Comparison of ENCODE assay signal across 8 mouse cellular contexts in genomic region chr2:176927709-176928108, GRCm38 (mm10). TPM values are rescaled to one million over a fixed set of nuclear protein-coding genes. Genes with fewer than 3 reads are reported as not detected.
DNase-seq lines count a peak whose midpoint lies in the region; ATAC-seq and TF ChIP-seq lines count a peak whose summit lies in the region.
"Not testable (repeated sequence)": the region's sequence is repeated elsewhere in the genome, so short reads cannot be mapped to it uniquely, and the experiment has no call there.
"Had no signal": no experiment of that assay in that cellular context is flagged by ENCODE, and none has a peak within 500 bp of the region (broad histone marks: within the 10 kb centered on the region; RNA-seq: fewer than 3 reads in every experiment).

Gene Gm14296, minus strand, starts transcription at chr2:176927809.

- not testable (repeated sequence) for H3K27me3 ChIP-seq in embryonic facial prominence, embryonic 10.5 days (replicated peaks; ENCODE audit: low read depth, poor library complexity, severe bottlenecking); forebrain, postnatal 0 days (ENCODE audit: insufficient read depth, low read length); hindbrain, embryonic 15.5 days; lung, embryonic 15.5 days; neural tube, embryonic 11.5 days (ENCODE audit: control insufficient read depth, insufficient read depth, low read length)

- H3K4me2 ChIP-seq in forebrain, postnatal 0 days (ENCODE audit: low read depth); hindbrain, embryonic 15.5 days; lung, embryonic 15.5 days; neural tube, embryonic 11.5 days (ENCODE audit: low read depth): not testable (repeated sequence)

- H3K9ac ChIP-seq in forebrain, postnatal 0 days; hindbrain, embryonic 15.5 days; lung, embryonic 15.5 days; neural tube, embryonic 11.5 days (ENCODE audit: low read length): not testable (repeated sequence)

- not testable (repeated sequence) for H3K27ac ChIP-seq in embryonic facial prominence, embryonic 10.5 days (replicated peaks); forebrain, postnatal 0 days (ENCODE audit: low read depth, low read length); hindbrain, embryonic 15.5 days (replicated peaks); lung, embryonic 15.5 days; neural tube, embryonic 11.5 days (ENCODE audit: low read depth, low read length)

- not testable (repeated sequence) for ATAC-seq in forebrain, postnatal 0 days; hindbrain, embryonic 15.5 days (ENCODE audit: low FRiP score, low read depth); lung, embryonic 15.5 days (ENCODE audit: borderline replicate concordance, extremely low read depth, low FRiP score, low TSS enrichment); neural tube, embryonic 11.5 days (ENCODE audit: insufficient read depth, low FRiP score, low TSS enrichment)

- not testable (repeated sequence) for H3K4me1 ChIP-seq in embryonic facial prominence, embryonic 10.5 days; forebrain, postnatal 0 days (ENCODE audit: insufficient read depth); hindbrain, embryonic 15.5 days (replicated peaks); lung, embryonic 15.5 days; neural tube, embryonic 11.5 days (ENCODE audit: control insufficient read depth, insufficient read depth, low read length)

- not testable (repeated sequence) for DNase-seq in embryonic facial prominence, embryonic 10.5 days (ENCODE audit: low spot score); forebrain, postnatal 0 days; layer of hippocampus, postnatal 10 days (ENCODE audit: low spot score in 2 of 2); left cerebral cortex, postnatal 25 days (ENCODE audit: low spot score in 2 of 2); neural tube, embryonic 11.5 days (ENCODE audit: low spot score)

- intact Hi-C loops in left cerebral cortex, postnatal 25 days (cut with DNase I), result not testable (repeated sequence)

- not testable (repeated sequence) for H3K9me3 ChIP-seq in embryonic facial prominence, embryonic 10.5 days; forebrain, postnatal 0 days (ENCODE audit: low read length); hindbrain, embryonic 15.5 days; lung, embryonic 15.5 days; neural tube, embryonic 11.5 days (ENCODE audit: control insufficient read depth, low read length)

- not testable (repeated sequence) for H3K36me3 ChIP-seq in embryonic facial prominence, embryonic 10.5 days (replicated peaks); forebrain, postnatal 0 days (ENCODE audit: insufficient read depth); hindbrain, embryonic 15.5 days; lung, embryonic 15.5 days; neural tube, embryonic 11.5 days (ENCODE audit: control insufficient read depth, insufficient read depth, low read length)

- not testable (repeated sequence) for TF ChIP-seq CTCF in forebrain, postnatal 0 days (IDR thresholded peaks at IDR 0.05; ENCODE audit: low read depth)

- no CpG with 5 or more reads among the region's 2 CpGs for WGBS in embryonic facial prominence, embryonic 10.5 days
- WGBS in forebrain, postnatal 0 days, result no CpG with 5 or more reads among the region's 2 CpGs
- WGBS in hindbrain, embryonic 15.5 days, result no CpG with 5 or more reads among the region's 2 CpGs
- WGBS in lung, embryonic 15.5 days, result no CpG with 5 or more reads among the region's 2 CpGs
- WGBS in neural tube, embryonic 11.5 days, result no CpG with 5 or more reads among the region's 2 CpGs

- not testable (repeated sequence) for H3K4me3 ChIP-seq in embryonic facial prominence, embryonic 10.5 days; forebrain, postnatal 0 days (ENCODE audit: low read depth, low read length); hindbrain, embryonic 15.5 days; lung, embryonic 15.5 days; neural tube, embryonic 11.5 days (ENCODE audit: low read depth, low read length)

RNA-seq across cellular contexts. Expression of gene Gm14296, which starts in this region (rescaled TPM):
- polyA plus RNA-seq in embryonic facial prominence, embryonic 10.5 days (2016; fragmentation: Nextera tagmentation; extraction: Ambion mirVana), result 5.1 and 13.7 TPM in 2 replicates
- total RNA-seq in forebrain, postnatal 0 days (2014; rRNA removed), result 11.5 and 22.5 TPM in 2 replicates
- polyA plus RNA-seq in forebrain, postnatal 0 days (2015; fragmentation: Nextera tagmentation; extraction: Ambion mirVana), result 10.4 and 12.0 TPM in 2 replicates
- polyA plus RNA-seq in hindbrain, embryonic 15.5 days (2015; fragmentation: Nextera tagmentation; extraction: Ambion mirVana), result 11.6 and 13.0 TPM in 2 replicates
- total RNA-seq in layer of hippocampus, postnatal 10 days (2021), result 10 to 100 TPM; 17.0 to 18.7 TPM
- 10 to 100 TPM; 17.6 to 19.1 TPM for total RNA-seq in left cerebral cortex, postnatal 25 days (2021)
- 7.4 and 11.6 TPM in 2 replicates for polyA plus RNA-seq in lung, embryonic 15.5 days (2015; fragmentation: Nextera tagmentation; extraction: Ambion mirVana)
- 10.9 and 11.0 TPM in 2 replicates for polyA plus RNA-seq in neural tube, embryonic 11.5 days (2014; fragmentation: Nextera tagmentation; extraction: Ambion mirVana)
- polyA plus RNA-seq: erythroblast, embryonic 14.5 days had no signal
